Mouse (Mus musculus): ENCODE results near the gene Uimc1.

Uimc1 gene

DNA sequence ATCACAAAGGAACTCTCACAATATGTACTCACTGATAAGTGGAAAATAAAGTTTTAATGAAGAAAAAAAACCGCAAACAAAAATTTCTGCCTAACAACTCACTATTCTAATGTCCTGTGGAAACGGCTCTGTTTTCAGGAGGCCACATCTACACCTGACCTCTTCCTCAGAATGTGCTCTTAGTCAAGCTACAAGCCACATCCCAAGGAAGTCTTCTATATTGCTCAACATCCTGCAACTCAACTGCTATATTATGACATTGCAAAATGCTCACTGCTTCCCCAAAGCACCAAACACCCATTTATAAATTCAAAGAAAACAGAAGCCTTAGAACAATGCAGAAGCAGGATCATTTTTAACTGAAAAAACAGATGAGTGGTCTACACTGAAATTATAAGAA is 60.1 kb downstream of the Uimc1 start:
- DNase-seq (ENCODE audit: low spot score): peak; percentile 11

DNA sequence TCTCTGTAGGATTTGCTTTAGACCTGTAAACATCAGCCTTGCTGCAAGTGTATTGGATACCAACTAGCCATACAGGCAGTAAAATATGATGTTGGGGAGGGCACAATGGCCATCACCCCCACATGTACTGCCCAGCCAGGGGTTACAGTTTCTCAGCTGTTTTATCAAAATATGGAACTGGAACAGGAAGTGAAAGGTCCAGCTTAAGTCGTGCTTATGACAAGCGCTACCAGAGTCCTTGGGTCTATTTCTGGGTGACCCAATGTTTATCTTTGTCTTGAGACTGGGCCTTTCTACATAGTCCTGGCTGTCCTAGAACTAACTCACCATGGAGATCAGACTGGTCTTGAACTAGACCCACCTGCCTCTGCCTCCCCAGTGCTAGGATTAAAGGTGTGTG is 75.9 kb downstream of the Uimc1 start:
- no peak for DNase-seq (ENCODE audit: low spot score)

DNA sequence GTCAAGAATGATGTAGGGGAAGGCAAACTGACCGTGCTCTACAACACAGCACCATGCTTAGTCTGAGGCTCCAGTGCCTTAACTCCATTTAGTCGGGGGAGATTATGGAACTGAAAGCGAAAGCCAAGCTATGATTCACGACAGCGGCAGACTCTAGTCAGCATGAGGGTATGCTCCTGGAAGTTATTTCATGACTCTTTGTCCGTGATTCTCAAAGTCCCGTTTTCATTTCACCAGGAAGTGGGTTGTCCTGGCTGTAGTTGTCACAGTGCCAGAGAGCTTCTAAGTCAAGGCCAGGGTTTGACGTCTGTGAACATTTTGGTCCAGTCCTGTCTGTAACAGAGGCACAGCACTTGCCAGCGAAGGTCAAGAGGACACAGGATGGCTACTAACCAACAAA is 77.4 kb downstream of the Uimc1 start:
- DNase-seq (ENCODE audit: low spot score): no peak

DNA sequence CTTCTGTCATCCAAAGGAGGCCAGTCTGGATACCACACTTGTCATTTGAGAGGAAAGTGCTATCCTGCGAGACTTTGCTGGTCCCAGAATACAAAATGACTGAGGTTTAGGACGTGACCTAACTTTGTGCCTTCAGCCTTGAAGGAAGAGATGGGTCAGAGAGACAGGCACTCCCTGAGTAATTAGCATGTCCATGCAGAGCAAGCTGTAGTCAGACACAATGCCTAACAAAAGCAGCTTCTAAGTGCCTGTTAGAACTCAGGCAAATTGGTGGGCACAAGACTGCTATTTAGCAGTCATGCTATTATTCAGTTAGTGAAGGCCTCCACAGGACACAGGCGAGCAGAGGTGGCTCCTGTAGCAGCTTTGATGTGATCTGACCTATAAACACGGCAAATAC is 77.8 kb downstream of the Uimc1 start:
- DNase-seq (ENCODE audit: low spot score): no peak

DNA sequence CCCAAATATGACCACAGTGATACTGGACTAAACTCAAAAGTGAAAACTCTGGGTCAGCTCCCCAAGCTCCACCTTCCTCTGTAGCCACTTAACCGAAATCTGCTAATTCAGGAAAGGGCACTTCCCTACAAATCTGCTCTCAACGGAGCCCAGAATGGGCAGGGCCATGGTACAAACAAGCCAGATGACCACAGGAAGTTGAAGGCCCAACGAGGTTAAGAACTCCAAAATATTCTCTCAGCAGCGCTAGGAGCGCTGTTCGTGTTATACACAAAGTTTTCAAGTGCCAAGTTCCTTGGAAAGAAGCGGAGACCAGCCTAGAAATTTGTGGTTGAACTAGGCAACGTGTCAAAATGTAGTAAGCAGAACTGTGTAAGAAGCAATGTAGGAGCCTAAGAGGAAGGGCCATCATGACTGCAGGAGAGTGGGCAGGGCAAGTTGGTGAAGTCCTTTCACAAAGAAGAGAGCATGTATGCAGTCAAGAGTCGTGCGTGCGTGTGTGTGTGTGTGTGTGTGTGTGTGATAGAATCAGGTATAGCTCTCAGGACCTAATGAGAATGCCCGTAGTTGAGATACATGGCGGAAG is 78.8 kb downstream of the Uimc1 start, which contains the start of gene Hk3:
Gene Hk3 (minus strand): TSS at position 192 of the 586 bp plus-strand sequence.
- peak; percentile 22 for DNase-seq (ENCODE audit: low spot score)

DNA sequence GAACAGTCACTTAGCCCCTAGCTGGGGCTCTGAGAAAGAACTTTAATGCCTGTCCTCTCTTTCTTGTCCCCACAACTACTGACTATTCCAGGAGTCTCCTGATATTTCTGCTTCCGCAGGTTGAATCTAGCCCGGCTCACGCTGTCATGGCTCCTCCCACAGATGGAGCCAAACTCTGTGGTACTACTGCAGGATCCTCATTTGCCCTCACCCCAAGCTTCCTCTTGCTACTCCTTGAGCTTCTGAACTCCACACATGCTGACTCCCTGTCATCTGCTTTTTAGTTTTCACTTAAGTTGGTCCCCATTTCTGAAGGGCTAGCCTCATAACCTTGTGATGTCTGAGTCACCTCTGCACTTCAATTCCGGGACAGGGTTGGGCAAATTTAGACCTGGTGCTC is 80.0 kb downstream of the Uimc1 start:
- DNase-seq (ENCODE audit: low spot score): no peak

DNA sequence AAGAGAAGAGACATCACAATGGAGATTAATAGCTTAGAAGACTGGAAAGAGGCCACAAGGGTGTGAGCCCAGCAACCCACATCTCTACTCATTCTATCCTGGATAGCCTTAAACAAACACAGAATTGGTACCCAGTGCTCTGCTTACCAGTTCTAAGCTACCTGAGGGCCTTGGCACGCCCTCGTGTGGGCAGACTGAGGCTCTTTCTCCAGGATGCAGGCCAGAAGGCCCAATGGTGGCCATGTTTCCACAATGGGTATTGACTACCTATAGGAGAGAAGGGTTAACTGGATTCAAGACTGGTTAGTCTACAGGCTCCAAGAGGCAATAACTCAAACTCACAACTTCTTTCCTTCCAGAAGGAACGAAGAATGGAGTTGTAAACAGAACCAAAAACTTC is 80.9 kb downstream of the Uimc1 start:
- DNase-seq (ENCODE audit: low spot score): no peak

DNA sequence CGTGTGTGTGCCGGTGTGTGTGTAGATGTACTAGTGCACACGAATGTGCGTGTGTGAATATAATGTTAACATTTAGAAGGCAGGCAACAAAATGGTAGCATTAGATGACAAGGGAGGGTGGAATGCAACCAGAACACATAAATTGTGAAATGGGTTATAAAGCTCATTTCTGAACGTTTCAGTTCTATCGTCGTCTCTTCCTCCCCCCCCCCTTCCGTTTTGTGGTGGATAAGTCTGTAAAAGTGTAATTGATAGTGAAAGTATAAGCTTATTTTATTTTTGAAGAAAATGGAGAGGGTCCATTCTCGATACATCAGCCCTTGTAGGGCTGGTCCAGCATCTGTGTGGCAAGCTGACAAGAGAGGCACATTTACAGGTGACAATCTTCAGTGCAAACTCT is 81.4 kb downstream of the Uimc1 start:
- no peak for DNase-seq (ENCODE audit: low spot score)

DNA sequence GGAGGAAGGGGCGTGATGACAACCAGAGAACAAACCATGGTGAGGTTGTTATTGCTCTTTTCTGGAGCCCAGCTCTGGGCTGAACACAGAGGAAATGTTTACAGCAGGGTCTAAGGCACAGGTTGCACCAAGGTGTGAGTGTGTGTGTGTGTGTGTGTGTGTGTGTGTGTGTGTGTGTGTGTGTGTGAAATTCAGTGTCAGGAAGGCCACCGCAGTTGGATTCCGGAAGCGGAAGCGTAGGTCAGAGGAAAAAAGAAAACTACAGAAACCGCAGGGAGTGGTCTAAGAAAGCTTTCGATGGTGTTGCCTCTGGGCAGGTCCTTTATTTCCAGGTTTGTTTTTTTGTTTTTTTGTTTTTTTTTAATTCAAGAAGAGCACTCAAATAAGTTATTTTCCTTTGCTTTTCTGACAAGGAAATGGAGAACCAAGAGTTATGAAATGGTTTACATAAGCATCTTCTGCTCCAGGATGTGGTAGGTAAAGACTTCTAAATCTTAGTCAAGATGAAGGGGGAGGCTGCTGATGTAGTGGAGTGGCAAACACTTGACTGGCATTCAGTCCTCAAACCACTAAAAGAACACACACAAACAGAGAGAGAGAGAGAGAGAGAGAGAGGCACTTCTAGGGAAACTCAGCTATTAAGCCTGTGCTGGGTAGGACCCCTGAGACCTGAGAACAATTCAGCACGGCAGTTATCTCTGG is 82.1 kb downstream of the Uimc1 start:
- no peak for DNase-seq (ENCODE audit: low spot score)

DNA sequence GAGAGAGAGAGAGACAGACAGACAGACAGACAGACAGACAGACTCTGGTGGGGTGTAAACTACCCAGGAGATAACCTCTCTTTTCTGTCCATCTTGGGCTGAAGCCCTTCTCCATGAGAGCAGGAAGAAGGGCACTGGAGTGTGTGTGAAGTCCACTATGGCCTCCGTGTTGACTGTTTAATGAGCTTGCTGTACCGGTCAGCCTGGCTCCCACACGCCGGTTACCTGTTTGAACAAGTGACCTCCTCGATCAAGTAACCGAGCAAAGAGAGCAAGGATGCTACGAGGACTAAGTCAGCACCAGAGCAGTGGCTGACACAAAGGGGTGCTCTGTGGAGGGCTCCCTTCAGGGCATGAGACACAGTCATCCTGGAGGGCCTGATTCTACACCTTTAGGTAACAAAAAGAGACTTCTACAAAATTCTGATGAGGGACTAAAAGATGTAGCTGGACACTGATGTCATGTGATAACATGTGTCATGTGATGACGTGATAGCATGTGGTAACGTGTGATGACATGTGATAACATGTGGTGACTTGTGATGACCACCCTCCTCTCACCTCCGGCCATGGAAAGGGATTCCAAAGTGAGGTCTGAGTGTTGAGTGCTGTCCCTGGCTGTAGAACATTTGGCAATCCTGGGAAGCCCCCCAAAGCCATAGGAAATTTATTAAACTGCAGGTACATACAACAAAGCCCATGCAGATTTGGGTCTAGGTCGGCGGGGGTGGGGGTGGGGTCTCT is 82.8 kb downstream of the Uimc1 start:
- DNase-seq (ENCODE audit: low spot score): no peak

DNA sequence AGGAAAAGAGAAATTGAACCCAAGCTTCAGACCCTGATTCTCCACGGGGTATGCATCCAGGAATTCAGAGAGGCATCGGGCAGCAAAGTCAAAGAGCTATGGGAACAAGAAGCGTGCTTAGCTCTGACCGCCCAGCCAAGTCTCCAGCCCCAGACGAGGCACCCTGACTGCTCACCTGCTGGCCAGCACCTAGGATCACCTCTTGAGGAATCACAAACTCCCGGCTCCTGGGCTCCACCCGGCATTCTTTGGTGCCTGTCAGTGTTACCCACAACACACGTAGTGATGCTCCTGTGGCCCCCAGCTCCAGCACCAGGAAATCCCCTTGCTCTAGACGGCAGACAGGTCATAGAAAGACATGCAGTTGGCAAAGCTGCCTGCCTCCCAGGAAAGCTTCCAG is 85.6 kb downstream of the Uimc1 start:
- no peak for DNase-seq (ENCODE audit: low spot score)

DNA sequence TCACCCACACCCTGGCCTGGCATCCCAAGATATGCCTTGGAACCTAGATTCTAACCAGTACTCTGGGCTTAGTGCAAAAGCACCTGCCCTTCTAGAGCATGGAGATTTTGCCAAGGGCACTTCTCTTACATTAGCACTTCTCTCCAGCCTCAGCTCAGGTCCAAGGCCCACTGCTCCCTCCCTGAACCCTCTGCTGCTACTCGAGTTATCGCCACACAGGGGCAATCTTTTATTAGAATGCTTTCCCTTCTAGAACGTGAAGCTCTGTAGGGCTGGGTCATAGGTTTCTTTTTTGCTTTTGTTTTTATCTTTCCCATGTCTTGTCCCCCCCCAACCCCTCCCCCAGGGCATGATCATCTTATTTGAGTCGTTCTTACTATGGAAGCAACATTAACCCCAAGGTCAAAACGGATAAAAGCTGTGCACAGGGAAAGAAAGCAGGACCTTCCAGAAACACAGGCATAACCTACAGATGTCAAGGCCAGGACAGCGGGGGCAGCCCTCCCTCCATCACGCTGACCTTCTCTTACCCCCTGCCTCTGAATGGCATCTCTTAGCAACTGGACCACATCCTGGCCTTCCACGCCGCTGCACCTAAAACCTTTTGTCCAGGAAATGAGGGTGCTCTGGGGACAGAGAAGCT is 86.3 kb downstream of the Uimc1 start:
- peak; percentile 8 for DNase-seq (ENCODE audit: low spot score)

DNA sequence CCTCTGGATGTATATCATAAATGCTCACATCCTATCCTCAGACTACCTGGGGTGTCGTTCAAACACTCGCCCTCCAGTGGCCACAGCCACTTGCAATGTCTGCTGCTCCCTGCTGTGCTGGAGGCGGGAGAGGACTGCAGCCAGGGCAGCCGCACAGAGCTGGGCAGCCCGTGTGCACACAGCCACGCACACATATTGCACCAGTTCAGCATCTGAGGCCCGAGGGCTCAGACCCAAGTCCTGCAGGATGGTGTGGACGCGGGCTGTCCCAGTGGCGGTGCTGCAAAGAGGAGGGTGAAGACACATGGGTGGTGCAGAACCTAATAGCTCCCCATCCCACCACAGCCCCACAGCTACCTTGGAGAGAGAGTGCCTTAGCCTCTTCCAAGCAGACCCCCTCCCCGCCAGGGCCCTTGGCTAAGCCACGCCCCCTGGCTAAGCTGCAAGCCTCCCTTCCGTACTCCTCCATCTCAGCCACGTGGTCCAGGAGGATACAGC is 88.1 kb downstream of the Uimc1 start:
- no peak for DNase-seq (ENCODE audit: low spot score)

DNA sequence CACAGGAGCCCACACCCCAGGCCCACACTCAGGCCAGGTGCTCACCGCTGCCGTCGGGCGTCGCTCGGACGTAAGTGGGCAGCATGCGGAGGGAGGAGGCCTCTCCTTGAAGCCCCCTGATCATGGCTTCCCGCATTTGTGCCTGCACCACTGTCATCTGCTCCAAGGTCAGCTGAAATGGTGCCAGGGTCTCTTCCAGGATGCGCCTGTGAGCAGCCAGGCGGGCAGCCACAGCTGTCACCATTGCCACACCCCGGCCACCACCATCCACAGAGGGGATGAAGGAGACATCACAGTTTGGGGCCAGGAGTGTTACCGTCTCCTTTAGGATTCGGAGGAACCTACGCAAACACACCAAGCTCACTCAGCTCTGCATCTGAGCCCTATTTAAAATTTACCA is 89.0 kb downstream of the Uimc1 start:
- DNase-seq (ENCODE audit: low spot score): no peak

DNA sequence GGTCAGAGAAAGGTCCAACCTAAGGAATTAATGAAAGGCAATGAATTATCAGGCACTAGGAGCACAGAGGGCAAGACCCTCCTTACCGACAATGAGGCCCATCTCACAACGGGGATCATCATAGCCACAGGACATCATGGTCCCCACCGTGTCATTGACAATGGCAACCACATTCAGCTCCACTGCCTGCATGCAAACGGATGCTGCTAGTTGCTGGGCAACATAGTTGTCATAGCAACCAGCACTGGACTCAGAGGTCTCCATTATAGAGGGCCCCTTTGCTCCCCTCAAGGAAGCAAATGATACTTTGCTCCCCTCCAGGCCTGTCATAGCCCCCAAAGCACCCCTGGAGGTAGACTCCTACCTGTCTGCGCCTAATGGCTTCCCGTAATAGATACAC is 91.5 kb downstream of the Uimc1 start:
- DNase-seq (ENCODE audit: low spot score): no peak

DNA sequence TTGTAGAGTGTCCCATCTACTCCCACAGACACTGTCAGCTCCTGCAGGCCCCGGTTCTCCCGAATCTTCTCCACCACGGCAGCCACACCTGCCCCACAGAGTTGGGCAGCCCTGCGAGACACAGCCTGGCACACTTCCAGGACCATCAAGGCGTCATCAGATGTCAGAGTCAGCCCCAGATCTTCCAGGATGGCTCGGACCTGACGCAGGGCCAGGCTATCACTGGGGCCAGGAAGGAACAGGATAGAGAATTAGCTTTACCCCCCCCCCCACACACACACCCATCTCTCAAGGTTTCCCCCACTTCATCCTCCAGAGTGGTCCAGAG is 93.7 kb downstream of the Uimc1 start:
- no peak for DNase-seq (ENCODE audit: low spot score)

DNA sequence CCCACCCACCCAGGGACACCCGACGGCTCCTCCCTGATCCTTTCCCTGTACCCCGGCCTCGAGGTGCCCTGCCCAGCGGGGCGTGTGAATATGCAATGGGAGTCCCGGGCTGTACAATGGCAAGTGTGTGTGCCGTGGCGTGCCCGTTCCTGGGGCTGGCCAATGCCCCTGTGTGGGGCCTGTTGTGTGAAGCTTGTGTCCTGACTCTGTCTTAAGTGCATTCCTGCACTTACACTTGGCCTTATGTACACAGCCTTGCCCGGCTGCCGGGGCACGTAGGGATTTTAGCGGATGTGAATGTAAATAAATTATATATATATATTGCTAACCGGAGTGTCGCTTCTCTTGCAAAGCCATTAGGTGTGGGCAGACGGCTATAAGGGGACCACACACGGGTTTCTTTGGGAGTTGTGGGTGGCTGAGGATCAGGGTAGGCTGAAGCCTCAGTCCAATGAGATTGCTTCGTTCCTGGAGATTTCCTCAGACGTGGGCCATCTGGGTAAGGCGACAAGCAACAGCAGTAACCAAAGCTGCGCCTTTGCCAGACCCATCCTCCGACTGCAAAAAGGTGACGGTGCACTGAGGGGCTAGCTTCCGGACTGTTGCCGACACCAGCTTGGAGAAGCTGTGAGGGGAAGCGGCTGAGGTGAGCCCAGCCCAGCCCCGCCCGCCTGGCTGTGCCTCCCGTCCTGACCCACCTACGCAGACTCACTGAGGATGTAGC is 94.2 kb downstream of the Uimc1 start:
- DNase-seq (ENCODE audit: low spot score): no peak

DNA sequence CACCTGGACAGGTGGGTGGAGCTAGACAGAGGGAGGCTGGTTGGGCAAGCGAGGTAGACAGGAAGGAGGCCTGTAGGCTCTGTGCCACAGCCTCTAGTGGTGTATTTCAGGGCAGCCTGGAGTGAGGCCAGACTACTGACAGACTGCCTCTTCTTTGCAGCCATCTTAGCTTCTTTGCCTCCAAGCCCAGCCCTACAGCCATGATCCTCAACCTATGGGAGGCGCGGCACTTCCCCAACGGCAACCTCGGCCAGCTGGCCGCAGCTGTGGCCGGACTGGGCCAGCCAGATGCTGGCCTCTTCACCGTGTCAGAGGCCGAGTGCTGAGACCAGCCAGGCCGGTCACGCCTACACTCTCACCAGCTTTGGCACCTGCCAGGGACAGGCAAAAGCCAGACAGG is 95.5 kb downstream of the Uimc1 start:
- DNase-seq (ENCODE audit: low spot score): peak; percentile 47

DNA sequence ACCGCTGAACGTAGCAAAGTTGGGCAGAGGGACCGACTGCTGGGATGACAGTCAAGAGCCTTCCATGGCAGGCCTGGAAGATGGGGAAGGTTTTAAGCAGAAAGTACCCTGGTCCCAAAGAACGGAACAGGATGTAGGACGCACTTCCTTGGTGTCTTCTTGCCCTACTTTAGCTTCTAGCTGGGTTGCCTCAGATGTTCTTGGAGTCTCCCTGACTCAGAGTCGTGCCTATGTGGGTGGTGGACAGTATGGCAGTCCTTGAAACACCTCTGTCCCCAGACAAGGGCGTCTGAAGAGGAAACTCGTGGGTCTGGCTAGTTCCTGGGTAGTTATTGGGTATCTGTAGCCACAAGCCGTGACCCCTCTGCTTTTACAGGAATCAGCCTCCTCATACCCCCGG is 98.0 kb downstream of the Uimc1 start:
- no peak for DNase-seq (ENCODE audit: low spot score)

DNA sequence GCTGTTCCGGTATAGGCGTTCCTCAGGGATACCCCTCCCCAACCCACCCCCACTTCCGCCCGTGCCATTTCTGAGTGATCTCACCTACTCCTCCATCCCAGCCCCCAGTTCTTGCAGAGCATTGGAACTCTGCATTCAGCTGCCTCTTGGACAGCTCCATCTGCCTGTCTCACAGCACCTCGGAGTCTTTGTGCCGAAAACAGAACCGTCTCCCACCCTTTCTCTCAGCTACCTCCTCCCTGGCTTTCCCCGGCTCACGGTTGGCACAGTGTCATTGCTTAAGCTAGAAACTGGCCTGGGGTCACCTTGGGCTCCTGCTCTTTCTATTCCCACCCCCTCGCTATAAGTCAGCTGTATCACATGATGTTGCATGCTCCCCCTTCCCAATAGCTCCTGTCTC is 99.7 kb downstream of the Uimc1 start:
- no peak for DNase-seq (ENCODE audit: low spot score)

DNA sequence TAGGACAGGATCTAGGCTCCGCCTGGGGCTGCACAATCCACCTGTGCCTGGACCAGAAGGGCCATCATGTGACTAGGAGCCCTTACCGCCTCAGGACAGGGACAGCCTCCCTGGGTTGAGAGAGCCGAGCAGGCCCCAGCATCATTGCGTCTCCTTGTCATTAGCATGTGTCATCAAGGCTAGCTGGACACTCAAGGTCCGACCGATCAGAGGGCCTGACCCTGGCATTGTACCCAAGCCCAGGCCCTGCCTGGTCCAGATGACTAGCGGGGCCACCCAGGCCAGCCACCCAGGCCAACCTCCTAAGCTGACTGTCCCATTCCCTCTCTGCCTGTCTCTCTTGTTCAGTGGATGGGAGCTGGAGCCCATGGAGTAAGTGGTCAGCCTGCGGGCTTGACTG is 102.5 kb downstream of the Uimc1 start:
- DNase-seq (ENCODE audit: low spot score): no peak

DNA sequence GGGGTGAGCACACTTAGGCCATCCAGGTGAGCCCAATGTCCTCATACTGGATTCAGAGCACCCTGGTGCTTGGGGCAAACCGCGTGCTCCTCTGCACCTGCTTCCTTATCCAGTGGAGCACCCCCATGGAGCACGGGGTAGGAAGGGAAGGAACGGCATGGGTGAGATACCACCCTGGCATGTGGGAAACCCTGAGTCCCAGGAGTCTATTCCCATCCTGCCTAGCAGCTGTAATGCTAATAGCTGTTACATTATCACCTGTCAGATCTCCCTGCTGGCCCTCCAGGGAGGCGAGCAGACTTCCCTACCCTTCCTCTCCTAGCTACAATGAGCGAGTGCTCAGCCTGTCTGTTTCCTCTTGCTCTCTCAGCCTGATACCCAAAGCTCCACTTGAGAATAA is 104.9 kb downstream of the Uimc1 start:
- no peak for DNase-seq (ENCODE audit: low spot score)
